Mouse (Mus musculus) heart, embryonic 15.5 days (tissue): Measurements from ENCODE around the gene Baz2b. TPM values are rescaled to one million over a fixed set of nuclear protein-coding genes. Genes with fewer than 3 reads are reported as not detected.

Experiments used
- ATAC-seq: fragments of 200-750 bp; cut with Nextera tagmentation; replicated peaks from 2 replicates; pipeline ENCODE4 v1.8.0; 2017; ENCODE audit warnings: low read depth, moderate TSS enrichment; ENCODE audit not compliant: insufficient number of reproducible peaks, insufficient read depth, low FRiP score
- H3K27ac ChIP-seq: fragments of 300-500 bp; sonication (generic); 2 replicates; pipeline ENCODE4 v1.5.1; 2015; ENCODE audit warnings: mild to moderate bottlenecking, inconsistent platforms
- H3K27me3 ChIP-seq: fragments of 300-500 bp; sonication (generic); 2 replicates; pipeline ENCODE4 v1.6.1; 2015; ENCODE audit warnings: inconsistent platforms
- H3K36me3 ChIP-seq: fragments of 300-500 bp; sonication (generic); 2 replicates; pipeline ENCODE4 v1.6.1; 2015; ENCODE audit warnings: mild to moderate bottlenecking, inconsistent platforms
- H3K4me1 ChIP-seq: fragments of 300-500 bp; sonication (generic); replicated peaks from 2 replicates; pipeline ENCODE4 v1.6.1; 2015; ENCODE audit warnings: inconsistent platforms
- H3K4me2 ChIP-seq: fragments of 300-500 bp; sonication (generic); 2 replicates; pipeline ENCODE4 v1.6.1; 2015; ENCODE audit warnings: inconsistent platforms, mild to moderate bottlenecking, moderate library complexity
- H3K4me3 ChIP-seq: fragments of 300-500 bp; sonication (generic); 2 replicates; pipeline ENCODE4 v1.5.1; 2015; ENCODE audit warnings: mild to moderate bottlenecking, inconsistent platforms
- H3K9ac ChIP-seq: fragments of 300-500 bp; sonication (generic); 2 replicates; pipeline ENCODE4 v1.6.1; 2015; ENCODE audit warnings: mild to moderate bottlenecking, inconsistent platforms
- H3K9me3 ChIP-seq: fragments of 300-500 bp; sonication (generic); replicated peaks from 2 replicates; pipeline ENCODE4 v1.6.1; 2016; ENCODE audit warnings: inconsistent platforms
- WGBS: fragments of 180-500 bp; shearing (Covaris S2); methylation state at CpG from one replicate; pipeline ENCODE4 v1.1.7; 2015; ENCODE audit warnings: mixed read lengths; 5-methylcytosine and 5-hydroxymethylcytosine counted together
- polyA plus RNA-seq: library from polyadenylated mRNA; unstranded; fragments of >200 nt; fragmentation: Nextera tagmentation; extraction: Ambion mirVana; gene quantifications from 2 replicates; pipeline ENCODE4 v1.2.1, GENCODE M21; 2015

Gene Baz2b
- polyA plus RNA-seq, 1 experiment from 2014 or later = 42.3 TPM

DNA sequence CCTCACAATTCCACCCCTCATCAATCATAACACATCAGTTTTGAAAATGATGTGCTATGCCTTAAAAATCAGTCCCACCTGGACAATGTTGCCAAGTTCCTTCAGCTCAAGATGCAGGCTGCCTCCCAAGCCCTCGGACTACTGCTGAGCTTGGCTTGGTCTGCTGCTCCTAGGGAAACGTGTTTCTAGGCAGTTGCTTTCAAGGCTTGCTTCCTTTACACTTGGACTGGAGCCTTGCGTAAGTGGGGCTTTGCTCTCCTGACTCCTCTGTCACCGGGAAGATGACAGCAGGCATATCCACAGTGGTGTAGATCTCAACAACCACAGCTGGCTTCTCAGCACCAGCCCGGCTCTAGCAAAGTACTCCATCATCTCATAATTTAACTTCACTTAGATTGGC lies 138.7 kb downstream of the Baz2b start:
- 64% methylated on average over 5 of the region's 5 CpGs for WGBS
- H3K4me2 ChIP-seq = no peak overlapping the region
- H3K27ac ChIP-seq = peak overlapping the region; percentile 24; the same call in 1 of the 2 replicates
- ATAC-seq = no peak
- no peak overlapping the region for H3K9ac ChIP-seq
- H3K4me1 ChIP-seq = peaks cover 7% of the 10 kb centered on the region
- H3K9me3 ChIP-seq = no peaks in the 10 kb centered on the region
- no peaks in the 10 kb centered on the region for H3K27me3 ChIP-seq
- no peaks in the 10 kb centered on the region for H3K36me3 ChIP-seq
- H3K4me3 ChIP-seq = no peak overlapping the region

DNA sequence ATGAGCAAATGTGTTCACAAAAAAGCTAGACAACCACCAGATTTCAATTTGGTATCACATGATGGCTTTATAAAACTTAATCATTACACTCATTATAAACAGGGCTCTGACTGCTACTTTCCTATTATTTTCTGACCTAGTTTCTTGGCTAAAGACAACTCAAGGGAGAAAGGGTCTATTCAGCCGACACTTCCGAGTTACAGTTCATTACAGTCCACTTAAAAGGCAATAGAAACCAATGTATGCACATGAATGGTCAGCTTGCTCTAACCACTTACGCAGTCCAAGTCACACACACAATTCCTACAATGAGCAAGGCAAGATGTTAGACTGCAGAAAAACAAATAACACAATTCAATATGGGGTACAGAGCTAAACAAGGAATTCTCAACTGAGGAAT lies 141.2 kb downstream of the Baz2b start:
- Histone ChIP-seq H3K9ac (no peak overlapping the region), H3K4me2 (no peak overlapping the region), H3K27ac (no peak overlapping the region), H3K4me1 (peaks cover 5% of the 10 kb centered on the region), H3K36me3 (peaks cover 7% of the 10 kb centered on the region), H3K9me3 (no peaks in the 10 kb centered on the region), H3K27me3 (no peaks in the 10 kb centered on the region), H3K4me3 (no peak overlapping the region)
- ATAC-seq = no peak
- WGBS = 88% methylated on average over 3 of the region's 3 CpGs

- Histone ChIP-seq H3K27ac (no peak overlapping the region), H3K4me2 (no peak overlapping the region), H3K9me3 (no peaks in the 10 kb centered on the region), H3K9ac (no peak overlapping the region), H3K36me3 (peaks cover 12% of the 10 kb centered on the region), H3K27me3 (no peaks in the 10 kb centered on the region), H3K4me3 (no peak overlapping the region), H3K4me1 (no peaks in the 10 kb centered on the region; the same call in 1 of the 2 replicates)
- ATAC-seq = no peak
- WGBS = 89% methylated on average over 5 of the region's 5 CpGs
Measured at GRCm38 (mm10) chr2:60065415-60065814, 144.2 kb downstream of the Baz2b start.

DNA sequence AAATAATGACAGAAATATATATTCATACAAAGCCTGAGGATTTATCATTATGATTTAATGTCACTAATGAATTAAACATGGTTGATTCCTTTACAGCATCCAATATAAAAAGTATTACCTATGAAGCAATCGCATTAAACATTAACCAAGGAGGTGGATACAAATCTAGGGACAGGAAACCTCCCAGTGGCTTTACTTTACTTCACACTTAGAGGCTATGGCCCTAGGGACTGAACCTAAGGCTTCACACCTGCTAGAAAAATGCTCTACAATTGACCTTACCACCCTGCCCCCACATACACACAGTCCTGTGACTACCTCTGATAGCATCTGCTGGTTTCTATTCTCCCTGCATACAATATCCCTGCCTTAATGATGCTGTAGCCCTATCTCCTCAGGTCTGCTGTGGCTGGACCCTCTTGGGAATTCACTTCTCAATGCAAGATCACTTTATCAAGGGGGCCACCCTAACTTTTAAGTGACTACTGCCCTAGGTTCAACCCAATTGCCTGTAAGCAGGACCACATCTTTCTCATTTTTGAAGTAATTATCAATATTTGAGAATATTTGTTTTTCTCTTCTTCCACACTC lies 149.4 kb downstream of the Baz2b start:
- Histone ChIP-seq H3K4me1 (peaks cover 11% of the 10 kb centered on the region), H3K27me3 (no peaks in the 10 kb centered on the region), H3K27ac (no peak overlapping the region), H3K9ac (no peak overlapping the region), H3K9me3 (no peaks in the 10 kb centered on the region), H3K36me3 (peaks cover 12% of the 10 kb centered on the region), H3K4me2 (no peak overlapping the region), H3K4me3 (no peak overlapping the region)
- 91% methylated on average over 1 of the region's 1 CpGs for WGBS
- no peak for ATAC-seq

GRCm38 (mm10) chr2:60059300-60059699 lies 150.3 kb downstream of the Baz2b start:
- WGBS = 87% methylated on average over 5 of the region's 5 CpGs
- peaks cover 16% of the 10 kb centered on the region for H3K4me1 ChIP-seq
- H3K4me3 ChIP-seq = no peak overlapping the region
- H3K9me3 ChIP-seq = no peaks in the 10 kb centered on the region
- peaks cover 10% of the 10 kb centered on the region for H3K36me3 ChIP-seq
- no peak overlapping the region for H3K9ac ChIP-seq
- no peaks in the 10 kb centered on the region for H3K27me3 ChIP-seq
- no peak overlapping the region for H3K27ac ChIP-seq
- no peak overlapping the region for H3K4me2 ChIP-seq
- ATAC-seq = no peak

DNA sequence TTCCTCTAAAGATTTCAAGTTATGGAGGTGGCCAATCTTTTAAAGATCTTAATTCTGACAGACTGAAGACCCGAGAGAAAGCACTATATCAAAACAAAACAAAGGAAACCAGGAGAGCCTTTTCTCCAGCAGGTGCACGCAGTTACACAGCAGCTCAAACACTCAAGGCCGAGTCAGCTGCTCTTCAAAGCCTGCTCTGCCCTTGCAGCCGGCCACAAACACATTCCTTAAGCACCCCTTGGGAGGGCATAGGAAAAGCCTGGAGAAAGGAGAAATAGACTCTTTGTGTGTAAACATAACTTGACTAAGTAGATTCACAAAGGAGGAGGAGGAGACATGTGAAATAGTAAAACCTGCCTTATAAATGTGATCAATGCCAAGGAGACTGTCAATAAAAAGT lies 153.6 kb downstream of the Baz2b start:
- peaks cover 23% of the 10 kb centered on the region for H3K4me1 ChIP-seq
- H3K9ac ChIP-seq = no peak overlapping the region
- no peaks in the 10 kb centered on the region for H3K36me3 ChIP-seq
- 24% methylated on average over 4 of the region's 4 CpGs for WGBS
- H3K9me3 ChIP-seq = no peaks in the 10 kb centered on the region
- no peak for ATAC-seq
- no peak overlapping the region for H3K27ac ChIP-seq
- no peak overlapping the region for H3K4me2 ChIP-seq
- no peaks in the 10 kb centered on the region for H3K27me3 ChIP-seq
- no peak overlapping the region for H3K4me3 ChIP-seq

GRCm38 (mm10) chr2:60054808-60055535 lies 154.7 kb downstream of the Baz2b start:
- Histone ChIP-seq H3K4me1 (peaks cover 30% of the 10 kb centered on the region), H3K36me3 (no peaks in the 10 kb centered on the region), H3K4me3 (no peak overlapping the region), H3K9ac (no peak overlapping the region), H3K9me3 (no peaks in the 10 kb centered on the region), H3K27me3 (no peaks in the 10 kb centered on the region), H3K4me2 (no peak overlapping the region), H3K27ac (no peak overlapping the region)
- WGBS = 69% methylated on average over 10 of the region's 10 CpGs
- no peak for ATAC-seq

GRCm38 (mm10) chr2:60053222-60054010 lies 156.2 kb downstream of the Baz2b start:
- 83% methylated on average over 11 of the region's 11 CpGs for WGBS
- Histone ChIP-seq H3K9ac (no peak overlapping the region), H3K4me3 (no peak overlapping the region), H3K4me1 (peaks cover 30% of the 10 kb centered on the region), H3K4me2 (no peak overlapping the region), H3K27me3 (no peaks in the 10 kb centered on the region), H3K9me3 (no peaks in the 10 kb centered on the region), H3K36me3 (no peaks in the 10 kb centered on the region), H3K27ac (no peak overlapping the region)
- no peak for ATAC-seq

GRCm38 (mm10) chr2:60050667-60051460 lies 158.8 kb downstream of the Baz2b start:
- H3K36me3 ChIP-seq = no peaks in the 10 kb centered on the region
- H3K4me3 ChIP-seq = no peak overlapping the region
- WGBS = 58% methylated on average over 9 of the region's 9 CpGs
- no peaks in the 10 kb centered on the region for H3K9me3 ChIP-seq
- peaks cover 29% of the 10 kb centered on the region for H3K4me1 ChIP-seq
- H3K4me2 ChIP-seq = no peak overlapping the region
- peak overlapping the region; percentile 41 for H3K27ac ChIP-seq
- ATAC-seq = no peak
- H3K9ac ChIP-seq = no peak overlapping the region
- H3K27me3 ChIP-seq = no peaks in the 10 kb centered on the region

DNA sequence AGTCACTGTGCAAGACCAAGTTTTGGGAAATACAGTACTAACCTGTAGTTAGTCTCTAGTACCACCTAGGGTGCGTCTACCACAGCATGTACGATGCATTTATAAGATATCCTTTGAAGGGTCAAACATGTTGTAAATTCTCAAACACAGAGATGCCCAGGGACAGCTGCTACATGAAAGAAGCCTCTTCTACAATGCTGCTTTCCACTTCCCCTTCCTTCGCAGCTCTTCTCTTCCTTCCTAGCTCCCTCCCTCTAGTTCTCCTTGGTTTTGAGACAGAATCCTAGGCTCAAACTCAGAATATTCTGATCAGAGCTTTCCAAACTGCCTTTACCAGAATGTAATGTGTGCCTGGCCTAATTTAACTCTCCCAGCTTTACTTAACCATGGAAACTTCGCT lies 159.8 kb downstream of the Baz2b start:
- Histone ChIP-seq H3K9me3 (no peaks in the 10 kb centered on the region), H3K27ac (0 out of 2 replicates have a peak overlapping the region, but pooled peaks have one; percentile 7), H3K4me1 (peaks cover 21% of the 10 kb centered on the region), H3K9ac (no peak overlapping the region), H3K4me2 (no peak overlapping the region), H3K4me3 (no peak overlapping the region), H3K36me3 (no peaks in the 10 kb centered on the region), H3K27me3 (no peaks in the 10 kb centered on the region)
- ATAC-seq = no peak
- WGBS = 86% methylated on average over 4 of the region's 4 CpGs

DNA sequence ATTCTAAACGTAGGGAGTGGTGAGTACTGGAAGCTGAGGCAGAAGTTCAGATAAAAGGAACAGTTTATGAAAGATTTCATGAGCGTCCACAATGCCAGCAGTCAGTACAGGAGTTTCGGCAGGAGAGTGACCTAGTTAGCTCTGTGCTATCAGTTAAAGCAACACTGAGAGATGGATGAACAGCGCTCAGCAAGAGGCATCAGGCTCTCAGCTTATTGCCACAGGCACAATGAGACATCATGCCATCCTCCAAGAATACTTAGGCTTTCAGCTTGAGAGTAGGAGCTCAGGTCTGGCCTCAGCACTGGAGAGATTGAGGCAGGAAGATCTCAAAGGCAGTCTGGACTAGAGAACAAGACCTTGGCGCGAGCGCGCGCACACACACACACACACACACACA lies 160.3 kb downstream of the Baz2b start:
- no peaks in the 10 kb centered on the region for H3K36me3 ChIP-seq
- no peak for ATAC-seq
- peaks cover 19% of the 10 kb centered on the region for H3K4me1 ChIP-seq
- H3K9ac ChIP-seq = no peak overlapping the region
- no peaks in the 10 kb centered on the region for H3K9me3 ChIP-seq
- H3K27ac ChIP-seq = no peak overlapping the region
- no peak overlapping the region for H3K4me2 ChIP-seq
- no peak overlapping the region for H3K4me3 ChIP-seq
- H3K27me3 ChIP-seq = no peaks in the 10 kb centered on the region
- WGBS = 90% methylated on average over 9 of the region's 9 CpGs
